Mouse (Mus musculus): Measurements from ENCODE around the gene Chrdl1.

- TF ChIP-seq CTCF (IDR thresholded peaks at IDR 0.05; ENCODE audit: low read depth, low read length), result no peak
- TF ChIP-seq TAL1 (conservative IDR thresholded peaks at IDR 0.05; ENCODE audit: low read depth, low read length), result no peak
- TF ChIP-seq GATA1 (IDR thresholded peaks at IDR 0.05; ENCODE audit: borderline replicate concordance, low read length), result no peak
- no peak for TF ChIP-seq POLR2AphosphoS5 (IDR thresholded peaks at IDR 0.05; ENCODE audit: insufficient replicate concordance, low read depth, low read length)
- TF ChIP-seq GATA2 (IDR thresholded peaks at IDR 0.05; ENCODE audit: borderline replicate concordance, low read depth, low read length), result no peak
Observed at GRCm38 (mm10) chrX:143275202-143275601, 118.9 kb downstream of the Chrdl1 start.

Data from G1E (cell line).